Mouse (Mus musculus) adrenal gland, postnatal 0 days (tissue): ENCODE measurements around the gene Dbt. TPM values are rescaled to one million over a fixed set of nuclear protein-coding genes. Genes with fewer than 3 reads are reported as not detected.

Source experiments
- polyA plus RNA-seq: library from polyadenylated mRNA; unstranded; fragments of >200 nt; fragmentation: Nextera tagmentation; extraction: Ambion mirVana; gene quantifications from 2 replicates; pipeline ENCODE4 v1.2.1, GENCODE M21; 2015

The Dbt gene
- 11.2 and 24.2 TPM in 2 replicates for polyA plus RNA-seq

DNA sequence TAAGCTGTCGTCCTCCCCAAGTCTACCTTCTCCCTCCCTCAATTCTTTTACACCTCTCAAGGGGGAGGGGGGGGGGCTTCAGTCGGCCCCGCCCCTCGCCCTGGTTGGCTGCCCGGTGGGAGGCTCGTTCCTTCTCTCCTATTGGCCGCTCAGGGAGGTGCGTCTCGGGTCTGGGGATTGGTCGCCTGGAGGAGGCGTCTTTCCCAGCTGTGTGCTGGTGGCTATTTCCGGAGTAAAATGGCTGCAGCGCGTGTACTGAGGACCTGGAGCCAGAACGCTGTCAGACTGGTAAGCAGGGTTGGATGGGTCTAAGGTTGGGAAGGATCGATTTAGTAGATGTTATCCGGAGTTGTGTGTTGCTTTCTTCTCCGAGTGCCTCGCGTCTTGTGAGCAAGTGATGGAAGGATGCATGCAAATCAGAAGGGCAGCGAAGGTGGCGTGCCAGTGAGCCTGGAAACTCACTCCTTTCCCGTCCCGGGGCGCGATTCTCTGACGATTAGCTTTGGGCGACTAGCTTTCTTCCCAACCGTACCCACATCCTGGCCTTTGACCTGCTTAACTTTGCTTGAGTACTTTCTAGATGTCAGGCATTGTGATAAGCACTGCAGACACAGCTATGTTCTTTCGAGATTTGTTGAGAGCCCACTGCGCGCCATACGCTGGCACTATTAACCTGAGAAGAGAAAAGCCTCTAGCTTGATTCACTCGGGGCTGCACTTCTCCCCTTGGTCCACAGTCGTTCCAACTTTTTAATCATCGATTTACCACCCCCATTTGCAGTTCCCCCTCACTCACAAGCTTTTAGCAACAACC, at the start of gene Dbt:
Gene Dbt (plus strand): TSS at position 167 of the 813 bp plus-strand sequence.

DNA sequence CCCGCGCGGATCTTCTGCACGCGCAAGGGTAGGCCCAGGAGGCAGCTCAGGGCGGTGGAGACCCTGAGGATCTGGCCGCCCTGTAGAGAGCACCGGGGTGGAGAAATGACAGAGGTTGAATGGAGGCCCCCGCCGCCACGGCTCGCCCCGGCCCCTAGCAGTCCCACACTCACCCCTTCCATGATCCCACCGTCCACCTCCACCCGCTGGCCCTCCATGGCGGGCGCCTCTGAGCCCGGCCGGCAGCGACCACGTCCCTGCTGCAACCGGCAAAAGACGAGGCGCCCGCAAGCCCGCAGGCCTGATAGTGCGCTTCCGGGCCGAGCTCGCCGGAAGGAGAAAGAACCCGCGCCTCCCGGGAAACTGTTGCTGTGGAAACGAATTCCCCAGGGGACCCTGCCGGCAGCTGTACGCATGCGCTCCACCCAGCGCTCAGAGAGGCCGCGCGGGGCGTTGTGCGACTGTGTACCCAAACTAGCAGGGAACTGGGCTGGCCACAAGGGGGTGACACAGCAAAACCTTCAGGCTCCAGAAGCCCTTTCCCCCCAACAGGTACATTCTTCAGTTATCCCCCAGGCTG, 5.0 kb upstream of the Dbt start, which contains the start of gene Rtca:
Gene Rtca (minus strand): TSS at position 437 of the 580 bp plus-strand sequence.

GRCm38 (mm10) chr3:116562408-116563094, 49.7 kb downstream of the Dbt start, which contains the start of gene Lrrc39:
Gene Lrrc39 (plus strand): TSS chr3:116562973.

GRCm38 (mm10) chr3:116594728-116595602, 82.1 kb downstream of the Dbt start, which contains the start of gene Sass6:
Gene Sass6 (plus strand): TSS chr3:116594982.

Other genes starting within 250 kb of the Dbt start
- 3.8 and 5.2 TPM in 2 replicates for gene Cdc14a, start 89.0 kb upstream of the Dbt start, polyA plus RNA-seq
- gene Rtca, start 4.9 kb upstream of the Dbt start, polyA plus RNA-seq, result 58.8 and 72.9 TPM in 2 replicates
- 1.1 and 1.4 TPM in 2 replicates for gene Lrrc39, start 49.9 kb downstream of the Dbt start, polyA plus RNA-seq
- gene Sass6, start 81.9 kb downstream of the Dbt start, polyA plus RNA-seq, result 6.4 and 6.9 TPM in 2 replicates
- gene Trmt13, start 101.5 kb downstream of the Dbt start, polyA plus RNA-seq, result 11.8 and 17.6 TPM in 2 replicates
- 46.6 and 69.5 TPM in 2 replicates for gene Mfsd14a, start 149.6 kb downstream of the Dbt start, polyA plus RNA-seq
- gene Gm43191, start 168.2 kb downstream of the Dbt start, polyA plus RNA-seq, result not detected in 2 replicates
- 7.0 and 7.4 TPM in 2 replicates for gene Slc35a3, start 199.8 kb downstream of the Dbt start, polyA plus RNA-seq